Mouse (Mus musculus) kidney, embryonic 14.5 days (tissue): Measurements from ENCODE around the gene Sergef. TPM values are rescaled to one million over a fixed set of nuclear protein-coding genes. Genes with fewer than 3 reads are reported as not detected.
A peak's percentile ranks its signal among the peaks of the same experiment; 100 is the strongest.

Source experiments
- ATAC-seq: fragments of 200-750 bp; cut with Nextera tagmentation; 2 replicates; pipeline ENCODE4 v1.8.0; 2017; ENCODE audit warnings: moderate number of reproducible peaks, mild to moderate bottlenecking, moderate TSS enrichment, moderate library complexity; ENCODE audit not compliant: low FRiP score, low TSS enrichment
- H3K27ac ChIP-seq: fragments of 300-500 bp; sonication (generic); 2 replicates; pipeline ENCODE4 v1.5.1; 2014; ENCODE audit warnings: low read depth, mild to moderate bottlenecking, low read length, moderate library complexity, mixed read lengths
- H3K27me3 ChIP-seq: fragments of 300-500 bp; sonication (generic); 2 replicates; pipeline ENCODE4 v1.6.1; 2014; ENCODE audit warnings: mild to moderate bottlenecking, low read length; ENCODE audit not compliant: control insufficient read depth, insufficient read depth
- H3K36me3 ChIP-seq: fragments of 300-500 bp; sonication (generic); 2 replicates; pipeline ENCODE4 v1.6.1; 2014; ENCODE audit warnings: low read length, mixed read lengths; ENCODE audit not compliant: control insufficient read depth, insufficient read depth
- H3K4me1 ChIP-seq: fragments of 300-500 bp; sonication (generic); 2 replicates; pipeline ENCODE4 v1.6.1; 2014; ENCODE audit warnings: low read length, mixed read lengths; ENCODE audit not compliant: control insufficient read depth, insufficient read depth
- H3K4me2 ChIP-seq: fragments of 300-500 bp; sonication (generic); replicated peaks from 2 replicates; pipeline ENCODE4 v1.6.1; 2014; ENCODE audit warnings: low read depth, mild to moderate bottlenecking, low read length
- H3K4me3 ChIP-seq: fragments of 300-500 bp; sonication (generic); 2 replicates; pipeline ENCODE4 v1.5.1; 2014; ENCODE audit warnings: mild to moderate bottlenecking, low read length
- H3K9ac ChIP-seq: fragments of 300-500 bp; sonication (generic); 2 replicates; pipeline ENCODE4 v1.6.1; 2014; ENCODE audit warnings: low read depth, mild to moderate bottlenecking, low read length, moderate library complexity
- H3K9me3 ChIP-seq: fragments of 300-500 bp; sonication (generic); 2 replicates; pipeline ENCODE4 v1.6.1; 2016; ENCODE audit warnings: low read length; ENCODE audit not compliant: control insufficient read depth
- WGBS: fragments of 180-500 bp; shearing (Covaris S2); extraction: QIAGEN DNeasy Blood & Tissue Kit; methylation state at CpG from one replicate; pipeline ENCODE4 v1.1.7; 2014; 5-methylcytosine and 5-hydroxymethylcytosine counted together
- polyA plus RNA-seq: library from polyadenylated mRNA; unstranded; fragments of >200 nt; fragmentation: Nextera tagmentation; extraction: Ambion mirVana; gene quantifications from 2 replicates; pipeline ENCODE4 v1.2.1, GENCODE M21; 2014

Sergef gene
- polyA plus RNA-seq, 1 experiment from 2014 or later, result 15.7 TPM

- no peak overlapping the region for H3K4me2 ChIP-seq
- no peak overlapping the region for H3K9ac ChIP-seq
- no peak for ATAC-seq
- 55% methylated on average over 4 of the region's 4 CpGs for WGBS
- H3K27me3 ChIP-seq, result no peaks in the 10 kb centered on the region
- H3K4me3 ChIP-seq, result no peak overlapping the region
- H3K9me3 ChIP-seq, result no peaks in the 10 kb centered on the region
- H3K4me1 ChIP-seq, result 0 out of 2 replicates have a peak, but pooled peaks cover 5% of the 10 kb centered on the region
- H3K36me3 ChIP-seq, result no peaks in the 10 kb centered on the region
- H3K27ac ChIP-seq, result no peak overlapping the region
Observed at GRCm38 (mm10) chr7:46487354-46487753, 152.3 kb downstream of the Sergef start.

- Histone ChIP-seq H3K36me3 (no peaks in the 10 kb centered on the region), H3K4me1 (0 out of 2 replicates have a peak, but pooled peaks cover 3% of the 10 kb centered on the region), H3K27ac (no peak overlapping the region), H3K9me3 (no peaks in the 10 kb centered on the region), H3K9ac (no peak overlapping the region), H3K4me2 (no peak overlapping the region), H3K4me3 (no peak overlapping the region), H3K27me3 (no peaks in the 10 kb centered on the region)
- WGBS, result 72% methylated on average over 5 of the region's 5 CpGs
- ATAC-seq, result no peak
Observed at GRCm38 (mm10) chr7:46486761-46487160, 152.8 kb downstream of the Sergef start.

- Histone ChIP-seq H3K36me3 (no peaks in the 10 kb centered on the region), H3K4me1 (0 out of 2 replicates have a peak, but pooled peaks cover 3% of the 10 kb centered on the region), H3K27me3 (no peaks in the 10 kb centered on the region), H3K4me2 (no peak overlapping the region), H3K9ac (no peak overlapping the region), H3K27ac (no peak overlapping the region), H3K9me3 (no peaks in the 10 kb centered on the region), H3K4me3 (no peak overlapping the region)
- 44% methylated on average over 6 of the region's 6 CpGs for WGBS
- ATAC-seq, result peak; percentile 42; the same call in 1 of the 2 replicates
Observed at GRCm38 (mm10) chr7:46484223-46484622, 155.4 kb downstream of the Sergef start.

GRCm38 (mm10) chr7:46483050-46483449 is 156.6 kb downstream of the Sergef start:
- Histone ChIP-seq H3K4me1 (0 out of 2 replicates have a peak, but pooled peaks cover 3% of the 10 kb centered on the region), H3K9me3 (no peaks in the 10 kb centered on the region), H3K4me2 (no peak overlapping the region), H3K36me3 (no peaks in the 10 kb centered on the region), H3K4me3 (no peak overlapping the region), H3K27ac (no peak overlapping the region), H3K27me3 (no peaks in the 10 kb centered on the region), H3K9ac (no peak overlapping the region)
- 53% methylated on average over 10 of the region's 10 CpGs for WGBS
- ATAC-seq, result no peak

GRCm38 (mm10) chr7:46482099-46482531 is 157.5 kb downstream of the Sergef start:
- Histone ChIP-seq H3K27ac (no peak overlapping the region), H3K9ac (no peak overlapping the region), H3K9me3 (no peaks in the 10 kb centered on the region), H3K4me2 (no peak overlapping the region), H3K4me3 (no peak overlapping the region), H3K36me3 (no peaks in the 10 kb centered on the region), H3K4me1 (0 out of 2 replicates have a peak, but pooled peaks cover 3% of the 10 kb centered on the region), H3K27me3 (no peaks in the 10 kb centered on the region)
- WGBS, result 76% methylated on average over 2 of the region's 2 CpGs
- ATAC-seq, result no peak; the same call in 1 of the 2 replicates

GRCm38 (mm10) chr7:46479793-46480192 is 159.8 kb downstream of the Sergef start:
- H3K27me3 ChIP-seq, result no peaks in the 10 kb centered on the region
- no peak overlapping the region for H3K4me3 ChIP-seq
- no peak overlapping the region for H3K9ac ChIP-seq
- ATAC-seq, result no peak
- no peaks in the 10 kb centered on the region for H3K36me3 ChIP-seq
- no peak overlapping the region for H3K4me2 ChIP-seq
- H3K4me1 ChIP-seq, result 0 out of 2 replicates have a peak, but pooled peaks cover 3% of the 10 kb centered on the region
- no peak overlapping the region for H3K27ac ChIP-seq
- no peaks in the 10 kb centered on the region for H3K9me3 ChIP-seq
- WGBS, result 43% methylated on average over 6 of the region's 6 CpGs

GRCm38 (mm10) chr7:46477456-46477855 is 162.2 kb downstream of the Sergef start:
- Histone ChIP-seq H3K27ac (no peak overlapping the region), H3K4me1 (peaks cover 3% of the 10 kb centered on the region; the same call in 1 of the 2 replicates), H3K9me3 (no peaks in the 10 kb centered on the region), H3K4me3 (no peak overlapping the region), H3K36me3 (no peaks in the 10 kb centered on the region), H3K27me3 (no peaks in the 10 kb centered on the region), H3K4me2 (no peak overlapping the region), H3K9ac (no peak overlapping the region)
- 90% methylated on average over 3 of the region's 3 CpGs for WGBS
- ATAC-seq, result no peak

- Histone ChIP-seq H3K4me2 (no peak overlapping the region), H3K9me3 (no peaks in the 10 kb centered on the region), H3K36me3 (no peaks in the 10 kb centered on the region), H3K9ac (no peak overlapping the region), H3K4me3 (no peak overlapping the region), H3K4me1 (no peaks in the 10 kb centered on the region; the same call in 1 of the 2 replicates), H3K27ac (no peak overlapping the region), H3K27me3 (no peaks in the 10 kb centered on the region)
- ATAC-seq, result no peak
- WGBS, result 90% methylated on average over 5 of the region's 5 CpGs
Observed at GRCm38 (mm10) chr7:46475464-46475863, 164.1 kb downstream of the Sergef start.

- Histone ChIP-seq H3K4me2 (no peak overlapping the region), H3K36me3 (no peaks in the 10 kb centered on the region), H3K9me3 (no peaks in the 10 kb centered on the region), H3K27me3 (no peaks in the 10 kb centered on the region), H3K27ac (no peak overlapping the region), H3K9ac (no peak overlapping the region), H3K4me3 (no peak overlapping the region), H3K4me1 (no peaks in the 10 kb centered on the region; the same call in 1 of the 2 replicates)
- WGBS, result 38% methylated on average over 9 of the region's 9 CpGs
- ATAC-seq, result no peak
Observed at GRCm38 (mm10) chr7:46473141-46473540, 166.5 kb downstream of the Sergef start.
